Mouse (Mus musculus): Measurements from ENCODE around the gene Tctn1. TPM values are rescaled to one million over a fixed set of nuclear protein-coding genes. Genes with fewer than 3 reads are reported as not detected.

Gene Tctn1
- total and polyA plus RNA-seq, 2 experiments = 1.6 to 5.9 TPM

DNA sequence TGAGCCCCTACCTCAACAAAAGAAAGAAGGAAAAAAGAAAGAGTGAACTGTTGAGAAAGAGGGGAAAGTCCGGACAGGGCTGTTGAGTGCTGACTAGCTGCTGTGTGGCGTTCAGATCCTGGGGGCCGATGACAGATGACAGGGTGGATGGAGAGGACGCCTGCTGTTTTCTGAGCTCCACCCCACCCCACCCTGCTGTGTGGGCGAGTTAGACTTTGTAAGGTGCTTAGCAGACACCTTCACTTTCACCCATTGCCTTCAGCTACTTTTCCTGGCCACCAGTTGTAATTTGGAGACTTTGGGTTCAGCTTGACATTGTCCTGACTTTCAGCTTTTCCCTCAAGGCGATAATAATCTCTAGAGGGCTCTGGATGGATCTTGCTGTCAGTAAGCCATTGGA lies 26.9 kb upstream of the Tctn1 start:
- H3K79me2 ChIP-seq (ENCODE audit: control insufficient read depth, insufficient read depth, low read length) = peaks cover 46% of the 10 kb centered on the region
- TF ChIP-seq CTCF (IDR thresholded peaks at IDR 0.05; ENCODE audit: low read depth, low read length) = no peak
- TF ChIP-seq POLR2A (IDR thresholded peaks at IDR 0.05; ENCODE audit: extremely low read depth, insufficient read depth, low read length) = no peak
- H3K27ac ChIP-seq (replicated peaks; ENCODE audit: insufficient read depth, low read depth, low read length) = peak overlapping the region; percentile 59
- no peaks in the 10 kb centered on the region for H3K27me3 ChIP-seq (ENCODE audit: control insufficient read depth, insufficient read depth, low read length)
- H3K4me3 ChIP-seq (ENCODE audit: insufficient read depth, low read depth, low read length) = no peak overlapping the region
- 47% methylated on average over 6 of the region's 6 CpGs for WGBS
- DNase-seq (ENCODE audit: extremely low read depth, low read depth, low spot score) = no peak
- H3K4me1 ChIP-seq (ENCODE audit: control insufficient read depth, insufficient read depth, low read length) = peaks cover 45% of the 10 kb centered on the region
- peak overlapping the region; percentile 18; the same call in 1 of the 2 replicates for H3K9ac ChIP-seq (ENCODE audit: low read depth, low read length)
- no peaks in the 10 kb centered on the region for H3K36me3 ChIP-seq (ENCODE audit: control insufficient read depth, insufficient read depth, low read length)

- WGBS = 40% methylated on average over 4 of the region's 4 CpGs
These were observed 24.0 kb upstream of the Tctn1 start for GRCm38 (mm10) chr5:122288147-122288811.

GRCm38 (mm10) chr5:122287026-122287425 lies 22.8 kb upstream of the Tctn1 start:
- Histone ChIP-seq H3K36me3 (ENCODE audit: control insufficient read depth, insufficient read depth, low read length) (no peaks in the 10 kb centered on the region), H3K9ac (ENCODE audit: low read depth, low read length) (no peak overlapping the region), H3K27me3 (ENCODE audit: control insufficient read depth, insufficient read depth, low read length) (no peaks in the 10 kb centered on the region), H3K27ac (replicated peaks; ENCODE audit: insufficient read depth, low read depth, low read length) (no peak overlapping the region), H3K4me1 (ENCODE audit: control insufficient read depth, insufficient read depth, low read length) (peaks cover 23% of the 10 kb centered on the region), H3K4me3 (ENCODE audit: insufficient read depth, low read depth, low read length) (no peak overlapping the region), H3K79me2 (ENCODE audit: control insufficient read depth, insufficient read depth, low read length) (peaks cover 30% of the 10 kb centered on the region)
- DNase-seq (ENCODE audit: extremely low read depth, low read depth, low spot score) = no peak
- WGBS = 88% methylated on average over 4 of the region's 4 CpGs
- TF ChIP-seq CTCF (IDR thresholded peaks at IDR 0.05; ENCODE audit: low read depth, low read length) (no peak), POLR2A (IDR thresholded peaks at IDR 0.05; ENCODE audit: extremely low read depth, insufficient read depth, low read length) (no peak)

More at GRCm38 (mm10) chr5:122288147-122288811, 24.0 kb upstream of the Tctn1 start:
- Histone ChIP-seq H3K36me3 (ENCODE audit: control insufficient read depth, insufficient read depth, low read length) (no peaks in the 10 kb centered on the region), H3K4me1 (ENCODE audit: control insufficient read depth, insufficient read depth, low read length) (peaks cover 34% of the 10 kb centered on the region), H3K27me3 (ENCODE audit: control insufficient read depth, insufficient read depth, low read length) (no peaks in the 10 kb centered on the region), H3K27ac (replicated peaks; ENCODE audit: insufficient read depth, low read depth, low read length) (no peak overlapping the region), H3K79me2 (ENCODE audit: control insufficient read depth, insufficient read depth, low read length) (peaks cover 34% of the 10 kb centered on the region), H3K9ac (ENCODE audit: low read depth, low read length) (no peak overlapping the region), H3K4me3 (ENCODE audit: insufficient read depth, low read depth, low read length) (no peak overlapping the region)
- TF ChIP-seq CTCF (IDR thresholded peaks at IDR 0.05; ENCODE audit: low read depth, low read length) (no peak), POLR2A (IDR thresholded peaks at IDR 0.05; ENCODE audit: extremely low read depth, insufficient read depth, low read length) (no peak)
- no peak for DNase-seq (ENCODE audit: extremely low read depth, low read depth, low spot score)

DNA sequence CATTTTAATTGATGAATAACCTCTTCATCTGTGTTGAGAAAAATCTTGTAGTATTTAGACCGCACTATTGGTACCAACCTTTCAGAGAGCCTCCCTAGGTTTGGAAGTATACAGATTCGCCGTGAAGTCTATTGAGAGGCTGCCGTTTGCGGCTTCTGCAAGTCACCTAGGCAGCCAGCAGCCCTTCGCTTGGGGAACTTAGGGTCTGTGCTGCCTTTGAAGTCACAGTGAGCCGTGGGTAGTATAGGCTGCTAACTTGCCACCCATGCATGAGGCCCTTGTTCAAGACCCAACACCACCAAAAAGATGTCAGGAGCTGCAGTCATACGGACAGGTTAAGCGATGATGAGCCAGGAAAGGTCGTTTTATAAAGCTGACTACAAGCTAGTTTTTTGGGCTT lies 21.9 kb upstream of the Tctn1 start:
- H3K79me2 ChIP-seq (ENCODE audit: control insufficient read depth, insufficient read depth, low read length) = peaks cover 30% of the 10 kb centered on the region
- no peaks in the 10 kb centered on the region for H3K36me3 ChIP-seq (ENCODE audit: control insufficient read depth, insufficient read depth, low read length)
- DNase-seq (ENCODE audit: extremely low read depth, low read depth, low spot score) = no peak
- peaks cover 19% of the 10 kb centered on the region for H3K4me1 ChIP-seq (ENCODE audit: control insufficient read depth, insufficient read depth, low read length)
- 0 out of 2 replicates have a peak overlapping the region, but pooled peaks have one; percentile 44 for H3K9ac ChIP-seq (ENCODE audit: low read depth, low read length)
- H3K27ac ChIP-seq (replicated peaks; ENCODE audit: insufficient read depth, low read depth, low read length) = no peak overlapping the region
- TF ChIP-seq CTCF (IDR thresholded peaks at IDR 0.05; ENCODE audit: low read depth, low read length) (no peak), POLR2A (IDR thresholded peaks at IDR 0.05; ENCODE audit: extremely low read depth, insufficient read depth, low read length) (no peak)
- 89% methylated on average over 10 of the region's 10 CpGs for WGBS
- no peaks in the 10 kb centered on the region for H3K27me3 ChIP-seq (ENCODE audit: control insufficient read depth, insufficient read depth, low read length)
- peak overlapping the region; percentile 22; the same call in 1 of the 2 replicates for H3K4me3 ChIP-seq (ENCODE audit: insufficient read depth, low read depth, low read length)

- peak; percentile 66 for DNase-seq (ENCODE audit: extremely low read depth, low read depth, low spot score)
- Histone ChIP-seq H3K9ac (ENCODE audit: low read depth, low read length) (peak overlapping the region; percentile 100; the same call in 1 of the 2 replicates), H3K27me3 (ENCODE audit: control insufficient read depth, insufficient read depth, low read length) (no peaks in the 10 kb centered on the region), H3K27ac (replicated peaks; ENCODE audit: insufficient read depth, low read depth, low read length) (peak overlapping the region; percentile 64; the same call in 1 of the 2 replicates), H3K4me3 (ENCODE audit: insufficient read depth, low read depth, low read length) (peak overlapping the region; percentile 93), H3K79me2 (ENCODE audit: control insufficient read depth, insufficient read depth, low read length) (peaks cover 30% of the 10 kb centered on the region), H3K36me3 (ENCODE audit: control insufficient read depth, insufficient read depth, low read length) (no peaks in the 10 kb centered on the region), H3K4me1 (ENCODE audit: control insufficient read depth, insufficient read depth, low read length) (peaks cover 15% of the 10 kb centered on the region)
- TF ChIP-seq CTCF (IDR thresholded peaks at IDR 0.05; ENCODE audit: low read depth, low read length) (no peak), POLR2A (IDR thresholded peaks at IDR 0.05; ENCODE audit: extremely low read depth, insufficient read depth, low read length) (no peak)
- WGBS = 18% methylated on average over 7 of the region's 7 CpGs
These were observed 21.5 kb upstream of the Tctn1 start for GRCm38 (mm10) chr5:122285767-122286150.

Data from liver, adult 2 months (tissue).